Mouse (Mus musculus) G1E (cell line): ENCODE data around the gene Fan1. TPM values are rescaled to one million over a fixed set of nuclear protein-coding genes. Genes with fewer than 3 reads are reported as not detected.

Source experiments
- ATAC-seq: 2 replicates; pipeline ENCODE4 v1.8.0; 2016; ENCODE audit warnings: mild to moderate bottlenecking; ENCODE audit not compliant: insufficient number of reproducible peaks, poor library complexity, low FRiP score, severe bottlenecking; ENCODE audit errors: extremely low read depth
- DNase-seq: peaks from one replicate; pipeline ENCODE4 v3.0.0; 2012; ENCODE audit warnings: low spot score
- H3K27me3 ChIP-seq: 2 replicates; pipeline ENCODE4 v1.6.1; 2012; ENCODE audit warnings: mild to moderate bottlenecking, low read length, inconsistent platforms; ENCODE audit not compliant: insufficient read depth
- H3K36me3 ChIP-seq: replicated peaks from 2 replicates; pipeline ENCODE3; 2012; ENCODE audit warnings: mild to moderate bottlenecking, inconsistent platforms
- H3K4me1 ChIP-seq: 2 replicates; pipeline ENCODE4 v1.6.1; 2012; ENCODE audit warnings: low read depth, low read length, inconsistent platforms, mixed read lengths; ENCODE audit not compliant: insufficient read depth
- H3K4me3 ChIP-seq: 2 replicates; pipeline ENCODE4 v1.5.1; 2012; ENCODE audit warnings: low read depth, mild to moderate bottlenecking, inconsistent platforms, low read length, moderate library complexity, mixed read lengths
- H3K9me3 ChIP-seq: replicated peaks from 2 replicates; pipeline ENCODE4 v1.6.1; 2012; ENCODE audit warnings: inconsistent platforms
- CTCF ChIP-seq: IDR thresholded peaks from 2 replicates; pipeline ENCODE4 v1.5.1; 2012; ENCODE audit warnings: low read depth, low read length, inconsistent platforms, mixed read lengths
- GATA1 ChIP-seq: IDR thresholded peaks from 2 replicates; pipeline ENCODE4 v1.6.1; 2012; ENCODE audit warnings: borderline replicate concordance, low read length, inconsistent platforms, mixed read lengths
- GATA2 ChIP-seq: IDR thresholded peaks from 2 replicates; pipeline ENCODE4 v1.6.1; 2012; ENCODE audit warnings: low read depth, low read length, inconsistent platforms, borderline replicate concordance
- POLR2AphosphoS5 ChIP-seq: IDR thresholded peaks from 2 replicates; pipeline ENCODE4 v1.6.1; 2012; ENCODE audit warnings: low read depth, low read length, inconsistent platforms; ENCODE audit not compliant: insufficient replicate concordance
- TAL1 ChIP-seq: conservative IDR thresholded peaks from 2 replicates; pipeline ENCODE4 v1.6.1; 2012; ENCODE audit warnings: low read depth, low read length, inconsistent platforms, mixed read lengths
- polyA plus RNA-seq: library from polyadenylated mRNA; stranded (reverse); fragments of >175 nt; gene quantifications from 2 replicates; pipeline ENCODE4 v1.2.3, GENCODE M21; 2012
- total RNA-seq, 2 experiments: library from RNA; stranded (forward) in 1 of 2; stranded (reverse) in 1 of 2; fragments of 200-1000 nt in 1 of 2; fragments of >200 nt in 1 of 2; fragmentation: Nextera tagmentation in 1 of 2; gene quantifications; 2 replicates each; pipeline ENCODE4 v1.2.3; 2014 to 2017

Gene Fan1
- total and polyA plus RNA-seq, 3 experiments: 1.8 to 9.0 (median 6.2) TPM

- TF ChIP-seq GATA1 (no peak), CTCF (no peak), TAL1 (no peak), POLR2AphosphoS5 (no peak), GATA2 (no peak)
- no peak for ATAC-seq
- no peak overlapping the region for H3K4me3 ChIP-seq
- H3K27me3 ChIP-seq: no peaks in the 10 kb centered on the region
- H3K9me3 ChIP-seq: no peaks in the 10 kb centered on the region
- H3K36me3 ChIP-seq: peaks cover 85% of the 10 kb centered on the region
- DNase-seq: no peak
- H3K4me1 ChIP-seq: no peaks in the 10 kb centered on the region
Observed at GRCm38 (mm10) chr7:64349147-64349861, 24.6 kb downstream of the Fan1 start.

DNA sequence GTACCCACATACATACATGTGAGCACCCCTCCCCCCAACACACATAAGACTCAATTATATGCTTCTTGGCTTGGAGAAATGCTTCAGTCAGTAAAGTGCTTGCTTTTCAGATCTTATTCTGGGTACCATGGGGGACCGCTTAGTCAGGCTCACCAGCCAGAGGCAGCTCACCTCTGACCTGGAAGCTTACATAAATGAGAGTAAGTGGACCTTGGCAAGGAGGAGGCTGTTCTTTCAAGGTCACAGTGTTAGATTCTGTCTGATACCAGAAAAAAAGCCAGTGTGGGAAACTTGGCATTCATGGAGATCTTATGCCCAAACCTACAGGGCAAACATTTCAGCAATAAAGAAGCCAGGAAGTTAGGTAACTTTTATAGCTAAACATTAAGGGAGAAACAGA lies 26.1 kb downstream of the Fan1 start:
- H3K4me1 ChIP-seq: no peaks in the 10 kb centered on the region
- no peak for DNase-seq

DNA sequence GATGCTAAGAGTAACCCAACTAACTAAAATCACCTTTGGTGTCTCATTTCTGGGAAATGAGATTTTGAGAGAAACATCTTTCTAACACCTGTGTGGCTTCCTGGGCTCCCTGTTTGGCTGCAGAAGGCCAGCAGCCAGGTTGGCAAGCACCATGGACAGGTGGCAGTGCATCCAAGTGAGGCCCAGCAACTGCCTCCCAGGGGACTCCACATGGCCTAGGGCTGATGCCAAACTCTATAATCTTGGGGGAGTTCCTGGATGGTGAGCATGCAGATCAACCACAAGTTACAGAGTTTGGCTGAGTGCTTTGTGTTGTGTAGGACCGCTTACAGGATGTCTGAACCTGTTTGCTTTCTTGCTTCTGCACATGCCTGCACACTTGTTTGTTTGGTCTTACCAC lies 41.2 kb downstream of the Fan1 start:
- Histone ChIP-seq H3K27me3 (no peaks in the 10 kb centered on the region), H3K36me3 (peaks cover 77% of the 10 kb centered on the region), H3K4me3 (no peak overlapping the region), H3K9me3 (no peaks in the 10 kb centered on the region), H3K4me1 (peaks cover under 1% of the 10 kb centered on the region)
- TF ChIP-seq TAL1 (no peak), CTCF (no peak), GATA2 (no peak), POLR2AphosphoS5 (no peak), GATA1 (no peak)
- DNase-seq (no peak), ATAC-seq (no peak)

More for the DNA sequence above, 26.1 kb downstream of the Fan1 start:
- no peaks in the 10 kb centered on the region for H3K9me3 ChIP-seq
- no peak for ATAC-seq
- H3K36me3 ChIP-seq: peaks cover 75% of the 10 kb centered on the region
- H3K4me3 ChIP-seq: no peak overlapping the region
- H3K27me3 ChIP-seq: no peaks in the 10 kb centered on the region
- TF ChIP-seq GATA2 (no peak), CTCF (no peak), TAL1 (no peak), GATA1 (no peak), POLR2AphosphoS5 (no peak)

GRCm38 (mm10) chr7:64331309-64331708 lies 42.6 kb downstream of the Fan1 start:
- ATAC-seq: no peak
- no peak for DNase-seq
- no peak overlapping the region for H3K4me3 ChIP-seq
- H3K36me3 ChIP-seq: peaks cover 73% of the 10 kb centered on the region
- TF ChIP-seq CTCF (no peak), POLR2AphosphoS5 (no peak), TAL1 (no peak), GATA2 (no peak), GATA1 (no peak)
- no peaks in the 10 kb centered on the region for H3K9me3 ChIP-seq
- H3K27me3 ChIP-seq: no peaks in the 10 kb centered on the region
- H3K4me1 ChIP-seq: peaks cover 9% of the 10 kb centered on the region

DNA sequence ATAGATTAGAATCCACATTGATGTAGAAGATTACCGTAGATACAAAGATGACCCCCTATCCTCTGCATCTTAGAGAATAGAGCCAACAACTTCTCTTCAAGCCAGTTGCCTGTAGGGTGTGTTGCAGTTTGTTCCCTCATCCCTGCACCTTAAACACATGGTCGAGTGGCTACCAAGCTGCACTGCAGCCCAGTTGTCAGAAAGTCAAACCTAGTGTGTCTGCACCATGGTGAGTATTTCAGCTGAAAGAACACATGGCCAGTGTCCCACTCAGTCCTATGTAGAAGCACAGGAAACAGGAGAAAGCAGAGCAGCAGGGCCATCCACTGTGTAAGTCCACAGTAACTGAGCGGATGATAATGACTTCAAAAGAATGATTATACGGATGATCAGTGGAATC lies 46.4 kb downstream of the Fan1 start:
- peaks cover 9% of the 10 kb centered on the region for H3K4me1 ChIP-seq
- H3K36me3 ChIP-seq: peaks cover 61% of the 10 kb centered on the region
- no peak for DNase-seq
- TF ChIP-seq POLR2AphosphoS5 (no peak), GATA2 (no peak), TAL1 (no peak), CTCF (no peak), GATA1 (no peak)
- no peaks in the 10 kb centered on the region for H3K9me3 ChIP-seq
- H3K27me3 ChIP-seq: no peaks in the 10 kb centered on the region
- no peak for ATAC-seq
- H3K4me3 ChIP-seq: no peak overlapping the region

DNA sequence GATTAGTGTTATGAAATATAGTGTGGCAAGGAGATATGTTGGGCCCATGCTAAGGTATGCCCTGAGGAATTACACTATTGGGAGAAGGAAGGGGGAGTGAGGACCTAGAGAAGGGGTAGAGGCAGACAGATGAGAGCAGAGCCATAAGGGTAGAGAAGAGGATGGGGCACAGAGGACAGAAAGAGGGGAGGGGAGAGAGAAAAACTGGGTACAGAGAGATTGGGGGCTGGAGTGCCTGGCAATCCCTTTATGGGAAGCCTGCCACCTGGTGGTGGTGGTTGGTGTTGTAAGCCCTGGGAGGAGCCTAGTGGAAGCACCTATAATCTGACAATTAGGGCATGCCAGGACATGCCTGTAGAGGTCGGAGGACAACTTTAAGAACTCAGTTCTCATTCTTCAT lies 47.0 kb downstream of the Fan1 start:
- ATAC-seq (peak; percentile 80), DNase-seq (peak; percentile 58)
- no peaks in the 10 kb centered on the region for H3K9me3 ChIP-seq
- H3K4me1 ChIP-seq: peaks cover 9% of the 10 kb centered on the region
- no peak for TF ChIP-seq GATA2
- peak; percentile 87 for TF ChIP-seq CTCF
- no peak for TF ChIP-seq GATA1
- H3K27me3 ChIP-seq: no peaks in the 10 kb centered on the region
- peaks cover 61% of the 10 kb centered on the region for H3K36me3 ChIP-seq
- H3K4me3 ChIP-seq: no peak overlapping the region
